Mouse (Mus musculus) kidney, embryonic 15.5 days (tissue): Measurements from ENCODE around the gene Ttyh3. TPM values are rescaled to one million over a fixed set of nuclear protein-coding genes. Genes with fewer than 3 reads are reported as not detected.
"Not testable (repeated sequence)": the region's sequence is repeated elsewhere in the genome, so short reads cannot be mapped to it uniquely, and the experiment has no call there.

ENCODE experiments used
- ATAC-seq: fragments of 200-750 bp; cut with Nextera tagmentation; replicated peaks from 2 replicates; pipeline ENCODE4 v1.8.0; 2017; ENCODE audit warnings: moderate TSS enrichment; ENCODE audit not compliant: low FRiP score
- H3K27ac ChIP-seq: fragments of 300-500 bp; sonication (generic); 2 replicates; pipeline ENCODE4 v1.5.1; 2015; ENCODE audit warnings: mild to moderate bottlenecking, inconsistent platforms
- H3K27me3 ChIP-seq: fragments of 300-500 bp; sonication (generic); 2 replicates; pipeline ENCODE4 v1.6.1; 2015; ENCODE audit warnings: inconsistent platforms
- H3K36me3 ChIP-seq: fragments of 300-500 bp; sonication (generic); 2 replicates; pipeline ENCODE4 v1.6.1; 2015; ENCODE audit warnings: inconsistent platforms
- H3K4me1 ChIP-seq: fragments of 300-500 bp; sonication (generic); 2 replicates; pipeline ENCODE4 v1.6.1; 2015; ENCODE audit warnings: inconsistent platforms
- H3K4me2 ChIP-seq: fragments of 300-500 bp; sonication (generic); 2 replicates; pipeline ENCODE4 v1.6.1; 2015; ENCODE audit warnings: moderate library complexity, mild to moderate bottlenecking, inconsistent platforms
- H3K4me3 ChIP-seq: fragments of 300-500 bp; sonication (generic); replicated peaks from 2 replicates; pipeline ENCODE4 v1.5.1; 2015; ENCODE audit warnings: mild to moderate bottlenecking, inconsistent platforms
- H3K9ac ChIP-seq: fragments of 300-500 bp; sonication (generic); 2 replicates; pipeline ENCODE4 v1.6.1; 2015; ENCODE audit warnings: mild to moderate bottlenecking, inconsistent platforms
- H3K9me3 ChIP-seq: fragments of 300-500 bp; sonication (generic); replicated peaks from 2 replicates; pipeline ENCODE4 v1.6.1; 2016; ENCODE audit warnings: inconsistent platforms
- WGBS: fragments of 180-500 bp; shearing (Covaris S2); methylation state at CpG from one replicate; pipeline ENCODE4 v1.1.7; 2015; ENCODE audit warnings: mixed read lengths; 5-methylcytosine and 5-hydroxymethylcytosine counted together
- polyA plus RNA-seq: library from polyadenylated mRNA; unstranded; fragments of >200 nt; fragmentation: Nextera tagmentation; extraction: Ambion mirVana; gene quantifications from 2 replicates; pipeline ENCODE4 v1.2.1, GENCODE M21; 2015

Gene Ttyh3
- 32.3 and 39.9 TPM in 2 replicates for polyA plus RNA-seq

GRCm38 (mm10) chr5:140648519-140649100, at the start of gene Ttyh3:
Gene Ttyh3 (minus strand): TSS chr5:140649031.
- Histone ChIP-seq H3K9ac (peak within 1 kb of the TSS; percentile 99), H3K4me2 (peak within 1 kb of the TSS; percentile 77), H3K4me3 (peak within 1 kb of the TSS; percentile 82), H3K4me1 (peaks cover 62% of the 10 kb centered on the region), H3K27me3 (no peaks in the 10 kb centered on the region), H3K36me3 (peaks cover 15% of the 10 kb centered on the region), H3K9me3 (no peaks in the 10 kb centered on the region), H3K27ac (peak within 1 kb of the TSS; percentile 86)
- ATAC-seq = no peak; the same call in 1 of the 2 replicates
- WGBS = 0% methylated on average over 60 of the region's 62 CpGs

- no peak overlapping the region for H3K27ac ChIP-seq
- H3K36me3 ChIP-seq = peaks cover 79% of the 10 kb centered on the region
- ATAC-seq = no peak
- H3K4me2 ChIP-seq = no peak overlapping the region
- H3K27me3 ChIP-seq = no peaks in the 10 kb centered on the region
- no peak overlapping the region for H3K9ac ChIP-seq
- H3K4me3 ChIP-seq = no peak overlapping the region
- peaks cover 11% of the 10 kb centered on the region for H3K4me1 ChIP-seq
- whole genome bisulfite sequencing = 88% methylated on average over 7 of the region's 7 CpGs
- H3K9me3 ChIP-seq = no peaks in the 10 kb centered on the region
Observed at GRCm38 (mm10) chr5:140695987-140696386, 47.2 kb upstream of the Ttyh3 start.

- Histone ChIP-seq H3K4me3 (no peak overlapping the region), H3K36me3 (peaks cover 83% of the 10 kb centered on the region), H3K4me2 (no peak overlapping the region), H3K9ac (no peak overlapping the region), H3K27ac (no peak overlapping the region), H3K27me3 (no peaks in the 10 kb centered on the region), H3K9me3 (no peaks in the 10 kb centered on the region), H3K4me1 (no peaks in the 10 kb centered on the region)
- ATAC-seq = no peak
- 57% methylated on average over 3 of the region's 3 CpGs for WGBS
Observed at GRCm38 (mm10) chr5:140688434-140688833, 39.6 kb upstream of the Ttyh3 start.

GRCm38 (mm10) chr5:140684343-140685148, 35.7 kb upstream of the Ttyh3 start:
- WGBS = 65% methylated on average over 16 of the region's 16 CpGs
- Histone ChIP-seq H3K27ac (no peak overlapping the region), H3K4me1 (no peaks in the 10 kb centered on the region), H3K9me3 (no peaks in the 10 kb centered on the region), H3K4me3 (no peak overlapping the region), H3K36me3 (peaks cover 64% of the 10 kb centered on the region), H3K4me2 (no peak overlapping the region), H3K27me3 (no peaks in the 10 kb centered on the region), H3K9ac (no peak overlapping the region)
- no peak for ATAC-seq

- H3K9ac ChIP-seq = no peak overlapping the region
- H3K4me2 ChIP-seq = no peak overlapping the region
- ATAC-seq = no peak
- no peak overlapping the region for H3K4me3 ChIP-seq
- H3K9me3 ChIP-seq = no peaks in the 10 kb centered on the region
- no peak overlapping the region for H3K27ac ChIP-seq
- 94% methylated on average over 6 of the region's 6 CpGs for WGBS
- H3K36me3 ChIP-seq = peaks cover 66% of the 10 kb centered on the region
- H3K4me1 ChIP-seq = no peaks in the 10 kb centered on the region
- H3K27me3 ChIP-seq = no peaks in the 10 kb centered on the region
Observed at GRCm38 (mm10) chr5:140682113-140682512, 33.3 kb upstream of the Ttyh3 start.

GRCm38 (mm10) chr5:140680950-140681349, 32.1 kb upstream of the Ttyh3 start:
- 90% methylated on average over 1 of the region's 1 CpGs for WGBS
- ATAC-seq = no peak
- Histone ChIP-seq H3K27ac (no peak overlapping the region), H3K4me2 (no peak overlapping the region), H3K36me3 (peaks cover 66% of the 10 kb centered on the region), H3K9me3 (no peaks in the 10 kb centered on the region), H3K4me3 (no peak overlapping the region), H3K9ac (no peak overlapping the region), H3K27me3 (no peaks in the 10 kb centered on the region), H3K4me1 (no peaks in the 10 kb centered on the region)

GRCm38 (mm10) chr5:140680051-140680450, 31.2 kb upstream of the Ttyh3 start:
- ATAC-seq = no peak
- Histone ChIP-seq H3K4me1 (no peaks in the 10 kb centered on the region), H3K27me3 (no peaks in the 10 kb centered on the region), H3K36me3 (peaks cover 67% of the 10 kb centered on the region), H3K4me3 (no peak overlapping the region), H3K27ac (no peak overlapping the region), H3K9me3 (no peaks in the 10 kb centered on the region), H3K4me2 (no peak overlapping the region), H3K9ac (no peak overlapping the region)
- 94% methylated on average over 6 of the region's 6 CpGs for WGBS

GRCm38 (mm10) chr5:140677137-140677536, 28.3 kb upstream of the Ttyh3 start:
- H3K9me3 ChIP-seq = no peaks in the 10 kb centered on the region
- no peaks in the 10 kb centered on the region for H3K4me1 ChIP-seq
- H3K4me3 ChIP-seq = no peak overlapping the region
- peaks cover 74% of the 10 kb centered on the region for H3K36me3 ChIP-seq
- no peaks in the 10 kb centered on the region for H3K27me3 ChIP-seq
- H3K27ac ChIP-seq = no peak overlapping the region
- H3K4me2 ChIP-seq = no peak overlapping the region
- WGBS = 80% methylated on average over 6 of the region's 6 CpGs
- ATAC-seq = no peak
- no peak overlapping the region for H3K9ac ChIP-seq

GRCm38 (mm10) chr5:140675640-140676039, 26.8 kb upstream of the Ttyh3 start:
- Histone ChIP-seq H3K4me3 (no peak overlapping the region), H3K4me2 (no peak overlapping the region), H3K9me3 (no peaks in the 10 kb centered on the region), H3K27me3 (no peaks in the 10 kb centered on the region), H3K9ac (no peak overlapping the region), H3K36me3 (peaks cover 82% of the 10 kb centered on the region), H3K4me1 (no peaks in the 10 kb centered on the region), H3K27ac (no peak overlapping the region)
- 90% methylated on average over 11 of the region's 11 CpGs for WGBS
- ATAC-seq = no peak

- Histone ChIP-seq H3K9me3 (no peaks in the 10 kb centered on the region), H3K4me1 (no peaks in the 10 kb centered on the region), H3K27me3 (no peaks in the 10 kb centered on the region), H3K4me2 (no peak overlapping the region), H3K4me3 (no peak overlapping the region), H3K27ac (no peak overlapping the region), H3K36me3 (peaks cover 88% of the 10 kb centered on the region), H3K9ac (no peak overlapping the region)
- no peak for ATAC-seq
- 81% methylated on average over 11 of the region's 11 CpGs for WGBS
Observed at GRCm38 (mm10) chr5:140675079-140675478, 26.2 kb upstream of the Ttyh3 start.

GRCm38 (mm10) chr5:140674036-140674435, 25.2 kb upstream of the Ttyh3 start:
- H3K27me3 ChIP-seq = no peaks in the 10 kb centered on the region
- no peak for ATAC-seq
- H3K9me3 ChIP-seq = peaks cover 4% of the 10 kb centered on the region; the same call in 1 of the 2 replicates
- no peak overlapping the region for H3K4me3 ChIP-seq
- 80% methylated on average over 17 of the region's 17 CpGs for WGBS
- H3K9ac ChIP-seq = no peak overlapping the region
- no peaks in the 10 kb centered on the region for H3K4me1 ChIP-seq
- no peak overlapping the region for H3K27ac ChIP-seq
- peaks cover 88% of the 10 kb centered on the region for H3K36me3 ChIP-seq
- H3K4me2 ChIP-seq = no peak overlapping the region

GRCm38 (mm10) chr5:140672603-140673002, 23.8 kb upstream of the Ttyh3 start:
- H3K9ac ChIP-seq, H3K27me3 ChIP-seq, H3K4me1 ChIP-seq, H3K27ac ChIP-seq, H3K4me3 ChIP-seq, H3K4me2 ChIP-seq, ATAC-seq, H3K9me3 ChIP-seq: not testable (repeated sequence)
- H3K36me3 ChIP-seq = peaks cover 86% of the 10 kb centered on the region
- 81% methylated on average over 6 of the region's 6 CpGs for WGBS
